Mouse (Mus musculus): ENCODE data around the gene Tsen54. TPM values are rescaled to one million over a fixed set of nuclear protein-coding genes. Genes with fewer than 3 reads are reported as not detected.

The Tsen54 gene
- polyA plus RNA-seq (2014; fragmentation: Illumina TruSeq; extraction: RNeasy Lipid Tissue Mini Kit (QIAGEN cat#74804); ENCODE audit: low read depth, low replicate concordance): 1.5 TPM

DNA sequence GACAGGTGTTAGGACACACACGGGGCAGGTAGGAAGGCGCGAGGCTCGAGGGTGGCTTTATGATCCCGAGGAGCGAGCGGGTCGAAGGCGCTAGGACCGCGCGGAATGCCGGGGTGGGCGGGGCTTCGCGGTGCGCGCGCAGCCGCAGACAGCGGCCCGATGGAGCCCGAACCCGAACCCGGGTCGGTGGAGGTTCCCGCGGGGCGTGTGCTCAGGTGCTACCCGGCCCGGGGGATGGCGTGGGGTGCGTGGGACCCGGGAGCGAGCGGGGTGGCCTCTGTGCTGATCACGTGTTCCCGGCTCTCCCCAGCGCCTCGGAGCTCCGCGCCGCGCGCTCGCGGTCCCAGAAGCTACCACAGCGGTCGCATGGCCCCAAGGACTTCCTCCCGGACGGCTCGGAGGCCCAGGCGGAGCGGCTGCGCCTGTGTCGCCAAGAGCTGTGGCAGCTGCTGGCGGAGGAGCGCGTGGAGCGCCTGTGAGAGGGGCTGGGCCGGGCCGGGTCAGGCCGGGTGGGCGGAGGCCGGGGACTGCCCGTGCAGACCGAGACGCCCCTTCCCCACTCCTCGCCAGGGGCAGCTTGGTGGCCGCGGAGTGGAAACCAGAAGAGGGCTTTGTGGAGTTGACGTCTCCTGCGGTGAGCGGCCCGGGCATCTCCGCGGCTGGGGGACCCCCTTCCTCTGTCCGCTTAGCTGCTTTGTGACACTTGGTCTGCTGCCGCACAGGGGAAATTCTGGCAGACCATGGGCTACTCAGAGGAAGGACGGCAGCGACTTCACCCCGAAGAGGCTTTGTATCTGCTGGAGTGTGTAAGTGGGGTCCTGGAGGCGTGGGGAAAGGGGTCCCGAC, at the start of gene Tsen54:
Gene Tsen54, plus strand, starts transcription at position 120 of the 846 bp plus-strand sequence.

DNA sequence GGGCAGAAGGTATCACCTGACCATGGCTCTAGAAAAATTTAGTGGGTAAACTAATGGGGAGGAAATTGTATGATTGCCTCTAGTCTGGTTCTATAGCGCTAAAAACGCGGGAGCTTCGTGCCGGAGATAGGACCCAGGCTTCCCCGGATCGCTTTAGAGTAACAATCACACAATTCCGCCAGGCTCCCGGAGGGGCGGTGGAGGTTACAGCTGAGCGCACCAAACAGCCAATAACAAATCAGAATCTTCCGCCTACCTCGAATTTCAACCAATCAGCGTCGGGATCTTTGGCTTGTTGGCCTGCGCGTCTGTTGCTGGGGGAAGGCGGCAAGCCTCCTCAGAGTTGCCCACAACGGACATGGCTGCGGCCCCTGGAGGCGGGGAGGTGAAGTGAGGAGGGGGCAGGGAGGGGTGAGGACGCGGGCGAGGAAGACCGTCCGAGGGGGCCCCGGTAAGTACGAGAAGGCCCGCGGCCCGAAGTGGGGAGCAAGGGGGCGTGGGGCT, 49.4 kb upstream of the Tsen54 start, which contains the start of gene Tmem94:
Gene Tmem94, plus strand, starts transcription at position 331 of the 504 bp plus-strand sequence.

DNA sequence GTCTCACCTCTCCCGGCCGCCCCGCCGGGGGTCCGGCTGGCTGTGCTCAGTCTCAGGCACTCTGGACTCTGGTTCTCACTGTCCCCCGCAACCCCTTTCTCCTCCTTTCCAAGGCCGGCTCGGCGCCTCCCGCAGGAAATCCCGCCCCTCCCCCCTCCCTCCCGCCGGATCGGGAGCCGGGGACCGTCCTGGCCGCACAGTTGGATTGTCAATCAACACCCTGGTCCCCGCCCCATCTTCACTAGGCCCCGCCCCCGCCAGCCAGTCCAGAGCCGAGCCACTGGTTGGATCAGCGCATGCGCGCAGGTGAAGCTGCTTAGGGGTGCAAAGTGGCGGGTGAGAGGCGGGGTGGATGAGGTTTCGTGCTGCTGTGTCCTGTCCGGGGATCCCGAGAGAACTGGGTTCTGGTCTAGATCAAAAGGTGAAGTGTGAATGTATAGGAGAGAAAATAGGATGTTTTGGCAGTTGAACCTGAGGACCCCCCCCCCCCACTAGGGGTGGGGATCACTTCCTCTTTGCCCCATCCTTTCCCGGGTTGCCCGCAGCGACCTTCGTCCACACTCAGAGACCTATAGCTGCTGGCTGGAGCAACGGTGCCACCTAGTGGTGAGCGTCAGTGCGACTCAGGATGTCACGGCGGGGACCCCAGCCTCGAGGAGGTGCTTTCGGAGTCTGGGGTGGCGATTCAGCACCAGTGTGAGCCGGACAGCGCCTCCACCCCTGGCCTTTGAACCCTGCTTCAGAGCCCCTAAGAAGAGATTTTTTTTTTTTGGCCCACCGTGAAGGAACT, 822 bp upstream of the Tsen54 start, which contains the start of gene Caskin2:
Gene Caskin2, minus strand, starts transcription at position 133 of the 790 bp plus-strand sequence.

DNA sequence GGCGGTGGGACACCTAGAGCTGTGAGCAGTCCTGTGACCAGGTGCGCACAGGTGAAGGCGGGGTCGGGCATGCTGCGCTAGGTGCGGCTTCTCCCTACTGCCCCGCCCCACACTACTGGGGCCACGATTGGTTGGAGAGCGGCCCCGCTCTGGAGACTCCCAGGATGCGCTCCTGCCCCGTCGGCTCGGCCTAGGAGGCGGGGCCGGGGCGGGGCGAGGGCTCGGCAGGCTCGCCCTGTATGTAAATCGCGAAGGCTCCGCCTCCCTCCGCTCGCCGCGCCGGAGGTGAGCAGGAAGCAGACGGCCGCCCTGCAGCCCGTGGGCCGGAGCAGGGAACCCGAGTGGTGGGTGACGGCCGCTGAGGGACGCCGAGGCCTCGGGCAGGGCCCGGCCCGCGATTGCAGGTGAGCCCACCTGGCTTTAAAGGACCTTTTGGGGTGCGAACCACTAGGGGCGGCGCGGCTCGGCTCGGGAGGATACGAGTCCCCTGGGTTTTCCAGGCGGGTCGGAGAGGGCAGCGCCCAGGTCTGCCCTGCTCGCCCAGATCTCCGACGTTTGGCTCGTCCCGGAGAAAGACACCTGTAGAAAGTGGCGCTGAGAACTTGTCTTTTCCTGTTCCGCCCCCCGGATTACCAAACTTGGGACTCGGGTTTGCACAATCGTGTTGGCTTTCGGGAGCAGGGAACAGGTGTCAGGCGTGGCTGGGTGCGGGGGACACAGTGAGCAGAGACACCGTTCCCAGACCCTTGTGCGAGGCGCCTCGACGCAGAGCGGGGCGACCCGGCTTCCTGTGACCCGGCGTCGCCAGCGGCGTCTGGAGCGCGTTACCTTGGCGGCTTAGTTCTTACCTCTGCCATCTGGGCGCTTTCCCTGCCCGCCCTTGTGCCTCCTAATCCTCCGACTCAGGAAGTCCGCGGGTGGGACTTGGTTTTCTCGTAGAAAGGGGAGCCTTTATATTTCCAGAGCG, 9.5 kb downstream of the Tsen54 start, which contains the start of gene Llgl2:
Gene Llgl2, plus strand, starts transcription at position 276 of the 967 bp plus-strand sequence.

DNA sequence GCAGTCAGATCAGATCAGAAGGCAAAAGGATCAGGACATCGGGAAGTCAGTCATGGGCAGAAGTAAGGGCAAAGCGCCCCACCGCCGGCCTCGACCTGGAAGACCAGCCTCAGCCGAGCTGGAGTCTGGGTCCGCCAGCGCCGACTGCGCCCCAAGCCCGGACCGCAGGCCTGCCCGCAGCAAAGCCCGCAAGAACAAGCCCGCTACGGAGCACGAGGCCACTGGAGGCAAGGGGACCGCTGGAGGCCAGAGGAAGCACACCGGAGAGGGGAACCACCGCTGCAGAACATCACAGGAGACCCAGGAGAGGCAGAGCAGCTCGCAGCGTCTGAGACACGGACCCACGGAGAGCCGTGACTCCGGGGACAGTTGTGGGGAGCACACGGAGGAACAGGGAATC, 43.8 kb downstream of the Tsen54 start, which contains the start of gene Myo15b:
Gene Myo15b, plus strand, starts transcription at position 53 of the 400 bp plus-strand sequence.

Other genes with a start within 250 kb of the Tsen54 start
- gene Mrps7, start 210.8 kb upstream of the Tsen54 start, polyA plus RNA-seq (2014; fragmentation: Illumina TruSeq; extraction: RNeasy Lipid Tissue Mini Kit (QIAGEN cat#74804); ENCODE audit: low read depth, low replicate concordance): 9.8 TPM
- 1.4 TPM for gene Gga3, start 210.7 kb upstream of the Tsen54 start, polyA plus RNA-seq (2014; fragmentation: Illumina TruSeq; extraction: RNeasy Lipid Tissue Mini Kit (QIAGEN cat#74804); ENCODE audit: low read depth, low replicate concordance)
- 20.9 TPM for gene Mif4gd, start 201.8 kb upstream of the Tsen54 start, polyA plus RNA-seq (2014; fragmentation: Illumina TruSeq; extraction: RNeasy Lipid Tissue Mini Kit (QIAGEN cat#74804); ENCODE audit: low read depth, low replicate concordance)
- 3.5 TPM for gene Slc25a19, start 186.4 kb upstream of the Tsen54 start, polyA plus RNA-seq (2014; fragmentation: Illumina TruSeq; extraction: RNeasy Lipid Tissue Mini Kit (QIAGEN cat#74804); ENCODE audit: low read depth, low replicate concordance)
- gene Grb2, start 106.1 kb upstream of the Tsen54 start, polyA plus RNA-seq (2014; fragmentation: Illumina TruSeq; extraction: RNeasy Lipid Tissue Mini Kit (QIAGEN cat#74804); ENCODE audit: low read depth, low replicate concordance): 36.1 TPM
- gene Tmem94, start 49.3 kb upstream of the Tsen54 start, polyA plus RNA-seq (2014; fragmentation: Illumina TruSeq; extraction: RNeasy Lipid Tissue Mini Kit (QIAGEN cat#74804); ENCODE audit: low read depth, low replicate concordance): 1.7 TPM
- 0.26 TPM for gene Caskin2, start 1.1 kb upstream of the Tsen54 start, polyA plus RNA-seq (2014; fragmentation: Illumina TruSeq; extraction: RNeasy Lipid Tissue Mini Kit (QIAGEN cat#74804); ENCODE audit: low read depth, low replicate concordance)
- 1.5 TPM for gene Llgl2, start 9.3 kb downstream of the Tsen54 start, polyA plus RNA-seq (2014; fragmentation: Illumina TruSeq; extraction: RNeasy Lipid Tissue Mini Kit (QIAGEN cat#74804); ENCODE audit: low read depth, low replicate concordance)
- gene Myo15b, start 43.7 kb downstream of the Tsen54 start, polyA plus RNA-seq (2014; fragmentation: Illumina TruSeq; extraction: RNeasy Lipid Tissue Mini Kit (QIAGEN cat#74804); ENCODE audit: low read depth, low replicate concordance): not detected
- gene Smim5, start 85.2 kb downstream of the Tsen54 start, polyA plus RNA-seq (2014; fragmentation: Illumina TruSeq; extraction: RNeasy Lipid Tissue Mini Kit (QIAGEN cat#74804); ENCODE audit: low read depth, low replicate concordance): not detected
- 0.42 TPM for gene Smim6, start 97.3 kb downstream of the Tsen54 start, polyA plus RNA-seq (2014; fragmentation: Illumina TruSeq; extraction: RNeasy Lipid Tissue Mini Kit (QIAGEN cat#74804); ENCODE audit: low read depth, low replicate concordance)
- gene Sap30bp, start 118.6 kb downstream of the Tsen54 start, polyA plus RNA-seq (2014; fragmentation: Illumina TruSeq; extraction: RNeasy Lipid Tissue Mini Kit (QIAGEN cat#74804); ENCODE audit: low read depth, low replicate concordance): 6.3 TPM
- 1.2 TPM for gene Recql5, start 118.8 kb downstream of the Tsen54 start, polyA plus RNA-seq (2014; fragmentation: Illumina TruSeq; extraction: RNeasy Lipid Tissue Mini Kit (QIAGEN cat#74804); ENCODE audit: low read depth, low replicate concordance)
- not detected for gene Itgb4, start 160.0 kb downstream of the Tsen54 start, polyA plus RNA-seq (2014; fragmentation: Illumina TruSeq; extraction: RNeasy Lipid Tissue Mini Kit (QIAGEN cat#74804); ENCODE audit: low read depth, low replicate concordance)
- gene Galk1, start 198.0 kb downstream of the Tsen54 start, polyA plus RNA-seq (2014; fragmentation: Illumina TruSeq; extraction: RNeasy Lipid Tissue Mini Kit (QIAGEN cat#74804); ENCODE audit: low read depth, low replicate concordance): 0.66 TPM
- 281 TPM for gene H3f3b, start 213.2 kb downstream of the Tsen54 start, polyA plus RNA-seq (2014; fragmentation: Illumina TruSeq; extraction: RNeasy Lipid Tissue Mini Kit (QIAGEN cat#74804); ENCODE audit: low read depth, low replicate concordance)
- gene Unk, start 215.6 kb downstream of the Tsen54 start, polyA plus RNA-seq (2014; fragmentation: Illumina TruSeq; extraction: RNeasy Lipid Tissue Mini Kit (QIAGEN cat#74804); ENCODE audit: low read depth, low replicate concordance): 0.69 TPM